Mouse (Mus musculus): Measurements from ENCODE around the gene Slc35f4. TPM values are rescaled to one million over a fixed set of nuclear protein-coding genes. Genes with fewer than 3 reads are reported as not detected.

Slc35f4 gene
- polyA plus RNA-seq (2015; fragmentation: Nextera tagmentation; extraction: Ambion mirVana) = 0.15 and 0.19 TPM in 2 replicates

GRCm38 (mm10) chr14:49525931-49526291 lies at the start of gene Slc35f4:
Gene Slc35f4 (minus strand): TSS chr14:49526046.
- no peaks in the 10 kb centered on the region for H3K9me3 ChIP-seq
- H3K36me3 ChIP-seq = no peaks in the 10 kb centered on the region
- H3K9ac ChIP-seq = no peak within 1 kb of the TSS
- peaks cover 11% of the 10 kb centered on the region for H3K27me3 ChIP-seq (replicated peaks)
- WGBS = 17% methylated on average over 6 of the region's 6 CpGs
- ATAC-seq (ENCODE audit: insufficient read depth, low FRiP score, low read depth) = no peak
- H3K4me1 ChIP-seq = peaks cover 4% of the 10 kb centered on the region; the same call in 1 of the 2 replicates
- no peak within 1 kb of the TSS for H3K27ac ChIP-seq
- H3K4me2 ChIP-seq = peak within 1 kb of the TSS; percentile 58
- peak within 1 kb of the TSS; percentile 28 for H3K4me3 ChIP-seq (replicated peaks)

GRCm38 (mm10) chr14:49568369-49568768 lies 42.5 kb upstream of the Slc35f4 start:
- Histone ChIP-seq H3K9ac (no peak overlapping the region), H3K4me2 (no peak overlapping the region), H3K4me1 (no peaks in the 10 kb centered on the region), H3K27ac (no peak overlapping the region), H3K36me3 (no peaks in the 10 kb centered on the region), H3K9me3 (no peaks in the 10 kb centered on the region), H3K4me3 (replicated peaks) (no peak overlapping the region), H3K27me3 (replicated peaks) (no peaks in the 10 kb centered on the region)
- ATAC-seq (ENCODE audit: insufficient read depth, low FRiP score, low read depth) = no peak

GRCm38 (mm10) chr14:49560706-49561105 lies 34.9 kb upstream of the Slc35f4 start:
- H3K9me3 ChIP-seq = no peaks in the 10 kb centered on the region
- H3K27ac ChIP-seq = no peak overlapping the region
- H3K4me1 ChIP-seq = no peaks in the 10 kb centered on the region
- H3K36me3 ChIP-seq = no peaks in the 10 kb centered on the region
- WGBS = 63% methylated on average over 2 of the region's 2 CpGs
- no peak overlapping the region for H3K9ac ChIP-seq
- H3K27me3 ChIP-seq (replicated peaks) = no peaks in the 10 kb centered on the region
- no peak for ATAC-seq (ENCODE audit: insufficient read depth, low FRiP score, low read depth)
- H3K4me2 ChIP-seq = no peak overlapping the region
- H3K4me3 ChIP-seq (replicated peaks) = no peak overlapping the region

- Histone ChIP-seq H3K36me3 (no peaks in the 10 kb centered on the region), H3K9ac (no peak overlapping the region), H3K27me3 (replicated peaks) (no peaks in the 10 kb centered on the region), H3K4me1 (no peaks in the 10 kb centered on the region), H3K27ac (no peak overlapping the region), H3K4me3 (replicated peaks) (no peak overlapping the region), H3K4me2 (no peak overlapping the region), H3K9me3 (no peaks in the 10 kb centered on the region)
- ATAC-seq (ENCODE audit: insufficient read depth, low FRiP score, low read depth) = no peak
- whole genome bisulfite sequencing = 24% methylated on average over 1 of the region's 1 CpGs
Measured at GRCm38 (mm10) chr14:49540104-49540503, 14.3 kb upstream of the Slc35f4 start.

GRCm38 (mm10) chr14:49525176-49525930 lies 493 bp downstream of the Slc35f4 start:
- Histone ChIP-seq H3K27me3 (replicated peaks) (peaks cover 11% of the 10 kb centered on the region), H3K9ac (no peak overlapping the region), H3K4me2 (peak overlapping the region; percentile 58), H3K4me1 (peaks cover 4% of the 10 kb centered on the region; the same call in 1 of the 2 replicates), H3K4me3 (replicated peaks) (peak overlapping the region; percentile 28), H3K27ac (no peak overlapping the region), H3K36me3 (no peaks in the 10 kb centered on the region), H3K9me3 (no peaks in the 10 kb centered on the region)
- WGBS = under 1% methylated on average over 60 of the region's 63 CpGs
- ATAC-seq (ENCODE audit: insufficient read depth, low FRiP score, low read depth) = peak; percentile 84

DNA sequence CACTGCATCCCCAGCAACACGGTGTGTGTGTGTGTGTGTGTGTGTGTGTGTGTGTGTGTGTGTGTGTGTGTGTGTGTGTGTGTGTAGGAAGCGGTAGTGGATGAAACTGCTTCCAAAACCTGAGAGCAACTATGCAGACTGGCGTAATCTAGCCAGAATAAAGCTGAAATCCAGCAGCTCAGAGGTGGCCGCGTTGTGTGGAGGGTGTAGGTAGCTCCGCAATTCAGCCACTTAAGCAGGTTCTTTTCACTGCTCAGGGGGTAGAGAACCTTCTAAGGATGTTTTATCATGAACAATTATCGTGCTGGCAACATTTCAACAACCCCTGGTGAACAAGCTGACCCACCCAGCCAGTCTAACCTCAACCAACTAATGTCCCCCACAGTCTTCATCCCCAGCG lies 1.2 kb downstream of the Slc35f4 start:
- ATAC-seq (ENCODE audit: insufficient read depth, low FRiP score, low read depth) = no peak
- H3K9me3 ChIP-seq = no peaks in the 10 kb centered on the region
- WGBS = 65% methylated on average over 8 of the region's 8 CpGs
- H3K4me3 ChIP-seq (replicated peaks) = no peak overlapping the region
- H3K27ac ChIP-seq = no peak overlapping the region
- H3K9ac ChIP-seq = no peak overlapping the region
- peaks cover 11% of the 10 kb centered on the region for H3K27me3 ChIP-seq (replicated peaks)
- no peaks in the 10 kb centered on the region for H3K36me3 ChIP-seq
- peaks cover 4% of the 10 kb centered on the region; the same call in 1 of the 2 replicates for H3K4me1 ChIP-seq
- no peak overlapping the region for H3K4me2 ChIP-seq

GRCm38 (mm10) chr14:49515096-49515665 lies 10.7 kb downstream of the Slc35f4 start:
- ATAC-seq (ENCODE audit: insufficient read depth, low FRiP score, low read depth) = no peak
- WGBS = 37% methylated on average over 2 of the region's 2 CpGs
- no peak overlapping the region for H3K27ac ChIP-seq

DNA sequence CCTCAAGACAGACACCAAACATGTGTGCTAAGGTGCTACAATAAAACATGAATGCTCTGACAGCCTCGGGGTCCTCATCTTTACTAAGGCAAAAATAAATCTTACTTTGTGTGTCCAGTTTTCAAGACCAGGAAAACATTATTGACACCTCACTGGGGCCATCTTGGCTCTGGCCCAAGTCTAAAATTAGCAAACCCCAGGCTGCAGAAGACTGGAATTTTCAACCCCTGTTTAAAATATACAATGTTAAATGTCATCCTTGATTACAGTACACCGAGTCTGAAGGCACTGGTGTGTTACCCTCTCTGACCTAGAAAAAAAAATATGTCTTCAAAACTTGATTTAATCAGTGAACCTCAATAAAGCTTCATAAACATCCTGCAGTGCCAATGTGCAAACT lies 11.7 kb downstream of the Slc35f4 start:
- no peak overlapping the region for H3K4me2 ChIP-seq
- H3K27ac ChIP-seq = no peak overlapping the region
- no peak for ATAC-seq (ENCODE audit: insufficient read depth, low FRiP score, low read depth)
- H3K9me3 ChIP-seq = no peaks in the 10 kb centered on the region
- H3K9ac ChIP-seq = no peak overlapping the region
- no peaks in the 10 kb centered on the region for H3K4me1 ChIP-seq
- 31% methylated on average over 2 of the region's 2 CpGs for WGBS
- H3K4me3 ChIP-seq (replicated peaks) = no peak overlapping the region
- H3K27me3 ChIP-seq (replicated peaks) = no peaks in the 10 kb centered on the region
- no peaks in the 10 kb centered on the region for H3K36me3 ChIP-seq

More at GRCm38 (mm10) chr14:49515096-49515665, 10.7 kb downstream of the Slc35f4 start:
- Histone ChIP-seq H3K9me3 (no peaks in the 10 kb centered on the region), H3K4me3 (replicated peaks) (no peak overlapping the region), H3K9ac (no peak overlapping the region), H3K36me3 (no peaks in the 10 kb centered on the region), H3K4me1 (no peaks in the 10 kb centered on the region), H3K27me3 (replicated peaks) (no peaks in the 10 kb centered on the region), H3K4me2 (no peak overlapping the region)

GRCm38 (mm10) chr14:49495192-49495591 lies 30.7 kb downstream of the Slc35f4 start:
- Histone ChIP-seq H3K27me3 (replicated peaks) (no peaks in the 10 kb centered on the region), H3K9ac (no peak overlapping the region), H3K9me3 (no peaks in the 10 kb centered on the region), H3K4me2 (no peak overlapping the region), H3K36me3 (no peaks in the 10 kb centered on the region), H3K4me3 (replicated peaks) (no peak overlapping the region), H3K4me1 (no peaks in the 10 kb centered on the region), H3K27ac (no peak overlapping the region)
- 77% methylated on average over 1 of the region's 1 CpGs for WGBS
- no peak for ATAC-seq (ENCODE audit: insufficient read depth, low FRiP score, low read depth)

DNA sequence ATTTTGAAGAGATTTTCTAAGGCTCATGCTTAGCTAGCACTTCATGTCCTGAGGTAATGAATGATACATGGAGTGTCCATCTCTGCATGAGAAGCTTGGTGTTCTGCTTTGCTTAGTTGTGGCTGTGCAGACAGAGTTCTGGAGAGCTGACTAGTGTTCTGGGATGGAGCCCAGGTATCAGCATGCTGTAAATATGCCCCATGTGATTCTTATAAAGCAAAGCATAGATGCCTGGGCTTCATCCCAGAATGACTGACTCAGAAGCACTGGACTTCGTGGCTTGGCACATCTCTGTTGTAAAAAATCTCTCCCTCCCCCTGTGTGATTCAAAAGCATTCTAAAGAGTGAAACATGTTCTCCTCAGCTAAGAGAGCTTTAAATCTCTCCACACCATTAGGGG lies 32.1 kb downstream of the Slc35f4 start:
- H3K4me2 ChIP-seq = no peak overlapping the region
- no peak overlapping the region for H3K4me3 ChIP-seq (replicated peaks)
- no peaks in the 10 kb centered on the region for H3K27me3 ChIP-seq (replicated peaks)
- H3K4me1 ChIP-seq = no peaks in the 10 kb centered on the region
- H3K27ac ChIP-seq = no peak overlapping the region
- no peak for ATAC-seq (ENCODE audit: insufficient read depth, low FRiP score, low read depth)
- WGBS = 71% methylated on average over 1 of the region's 1 CpGs
- no peaks in the 10 kb centered on the region for H3K9me3 ChIP-seq
- H3K9ac ChIP-seq = no peak overlapping the region
- H3K36me3 ChIP-seq = no peaks in the 10 kb centered on the region

DNA sequence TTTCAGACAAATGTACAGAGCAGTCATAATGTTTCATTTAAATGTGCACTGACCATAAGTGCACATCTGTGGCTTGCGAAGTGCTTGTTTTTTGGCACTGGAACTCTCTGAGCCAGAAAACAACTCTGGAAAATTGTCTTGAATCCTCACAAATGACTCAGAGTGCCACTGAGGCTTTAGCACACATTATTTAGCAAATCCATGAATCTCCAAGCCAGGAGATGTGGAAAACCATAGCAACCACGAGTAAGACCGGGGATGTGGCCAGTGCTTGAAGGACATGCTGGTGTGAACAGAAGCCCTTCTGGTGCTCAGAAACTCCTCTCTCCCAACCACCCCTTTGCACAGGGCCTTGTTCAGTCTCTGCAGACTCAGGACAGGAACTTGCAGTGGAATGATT lies 33.3 kb downstream of the Slc35f4 start:
- ATAC-seq (ENCODE audit: insufficient read depth, low FRiP score, low read depth) = no peak
- H3K4me3 ChIP-seq (replicated peaks) = no peak overlapping the region

DNA sequence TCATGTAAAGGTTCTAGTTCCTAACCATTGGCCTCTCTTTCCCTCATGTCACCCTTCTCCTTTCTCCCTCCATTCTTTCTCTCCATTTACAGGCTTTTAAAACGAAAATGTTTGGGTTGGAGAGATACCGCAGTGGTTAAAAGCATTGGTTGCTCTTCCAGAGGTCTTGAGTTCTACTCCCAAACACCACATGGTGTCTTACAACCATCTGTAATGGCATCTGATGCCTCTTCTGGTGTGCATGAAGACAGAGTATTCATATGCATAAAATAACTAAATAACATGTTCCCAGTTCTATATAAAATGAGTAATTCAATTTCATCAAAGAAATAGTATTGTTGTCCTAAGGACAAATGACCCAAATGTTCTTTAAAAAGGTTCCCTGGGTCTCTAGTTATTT lies 49.2 kb downstream of the Slc35f4 start:
- Histone ChIP-seq H3K9me3 (no peaks in the 10 kb centered on the region), H3K9ac (no peak overlapping the region), H3K4me2 (no peak overlapping the region), H3K4me1 (no peaks in the 10 kb centered on the region), H3K27me3 (replicated peaks) (no peaks in the 10 kb centered on the region), H3K36me3 (no peaks in the 10 kb centered on the region), H3K4me3 (replicated peaks) (no peak overlapping the region), H3K27ac (no peak overlapping the region)
- 74% methylated on average over 2 of the region's 2 CpGs for WGBS
- ATAC-seq (ENCODE audit: insufficient read depth, low FRiP score, low read depth) = no peak

More for the DNA sequence above, 33.3 kb downstream of the Slc35f4 start:
- Histone ChIP-seq H3K27ac (no peak overlapping the region), H3K36me3 (no peaks in the 10 kb centered on the region), H3K4me1 (no peaks in the 10 kb centered on the region), H3K4me2 (no peak overlapping the region), H3K27me3 (replicated peaks) (no peaks in the 10 kb centered on the region), H3K9me3 (no peaks in the 10 kb centered on the region), H3K9ac (no peak overlapping the region)
- WGBS = 82% methylated on average over 3 of the region's 3 CpGs
